Mouse (Mus musculus) small intestine, adult 2 months (tissue): ENCODE data around the gene Agtr1a.

Experiments
- CTCF ChIP-seq: fragments of 200-500 bp; IDR thresholded peaks from 2 replicates; pipeline ENCODE4 v1.5.1; 2012; ENCODE audit warnings: low read depth, mild to moderate bottlenecking, control low read depth, inconsistent platforms, low read length, moderate library complexity, mixed read lengths; ENCODE audit not compliant: insufficient replicate concordance, insufficient read length; ENCODE audit errors: extremely low read depth
- POLR2A ChIP-seq: fragments of 200-500 bp; IDR thresholded peaks from 2 replicates; pipeline ENCODE4 v1.6.1; 2012; ENCODE audit warnings: low read depth, mild to moderate bottlenecking, control low read depth, inconsistent platforms, low read length, moderate library complexity

DNA sequence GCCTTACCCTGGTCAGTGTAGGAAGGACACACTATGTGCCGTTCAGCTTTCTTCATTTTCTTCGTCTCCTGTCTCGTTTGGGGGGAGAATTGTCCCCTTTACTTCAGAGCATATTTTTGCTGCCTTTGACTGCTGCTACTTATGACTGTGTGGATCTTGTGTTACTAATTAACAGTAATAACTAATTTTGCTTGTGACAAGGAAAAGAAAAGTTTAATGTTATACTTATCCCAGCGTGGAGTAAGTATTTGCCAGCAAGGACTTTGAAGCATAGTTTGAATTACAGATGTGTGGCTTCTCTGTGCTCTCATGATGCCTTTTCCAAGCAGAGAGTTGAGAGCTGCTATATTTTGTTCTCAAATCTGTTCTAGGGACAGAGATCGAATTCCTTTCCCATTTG, 2.3 kb downstream of the Agtr1a start:
- TF ChIP-seq POLR2A: no peak
- no peak for TF ChIP-seq CTCF
